Mouse (Mus musculus): ENCODE measurements around the gene Sprn. TPM values are rescaled to one million over a fixed set of nuclear protein-coding genes. Genes with fewer than 3 reads are reported as not detected.
"Not testable (repeated sequence)": the region's sequence is repeated elsewhere in the genome, so short reads cannot be mapped to it uniquely, and the experiment has no call there.

Gene Sprn
- polyA plus RNA-seq, 1 experiment, result 0.30 TPM

- TF ChIP-seq CTCF (IDR thresholded peaks at IDR 0.05; ENCODE audit: control insufficient read depth, insufficient read depth, insufficient replicate concordance, low read depth, low read length) (no peak), POLR2A (IDR thresholded peaks at IDR 0.05; ENCODE audit: control insufficient read depth, low read depth, low read length) (no peak)
- H3K4me1 ChIP-seq (ENCODE audit: control insufficient read depth, insufficient read depth, low read length), result no peaks in the 10 kb centered on the region
- H3K27me3 ChIP-seq (ENCODE audit: control insufficient read depth, insufficient read depth, low read length), result no peaks in the 10 kb centered on the region
- H3K27ac ChIP-seq (ENCODE audit: control insufficient read depth, insufficient read depth, low read depth, low read length), result no peak overlapping the region
- H3K36me3 ChIP-seq (ENCODE audit: control insufficient read depth, insufficient read depth, low read length), result no peaks in the 10 kb centered on the region; the same call in 1 of the 2 replicates
- no peak overlapping the region for H3K4me3 ChIP-seq (ENCODE audit: control insufficient read depth, low read depth, low read length)
These were observed 10.1 kb downstream of the Sprn start for GRCm38 (mm10) chr7:140144550-140144949.

GRCm38 (mm10) chr7:140141350-140141749 lies 13.3 kb downstream of the Sprn start:
- no peak overlapping the region for H3K27ac ChIP-seq (ENCODE audit: control insufficient read depth, insufficient read depth, low read depth, low read length)

GRCm38 (mm10) chr7:140138021-140138310 lies 16.7 kb downstream of the Sprn start:
- Histone ChIP-seq H3K4me1 (ENCODE audit: control insufficient read depth, insufficient read depth, low read length) (peaks cover 7% of the 10 kb centered on the region), H3K27me3 (ENCODE audit: control insufficient read depth, insufficient read depth, low read length) (no peaks in the 10 kb centered on the region), H3K4me3 (ENCODE audit: control insufficient read depth, low read depth, low read length) (peak overlapping the region; percentile 95), H3K36me3 (ENCODE audit: control insufficient read depth, insufficient read depth, low read length) (no peaks in the 10 kb centered on the region), H3K27ac (ENCODE audit: control insufficient read depth, insufficient read depth, low read depth, low read length) (peak overlapping the region; percentile 19)
- TF ChIP-seq CTCF (IDR thresholded peaks at IDR 0.05; ENCODE audit: control insufficient read depth, insufficient read depth, insufficient replicate concordance, low read depth, low read length), result no peak
- no peak for TF ChIP-seq POLR2A (IDR thresholded peaks at IDR 0.05; ENCODE audit: control insufficient read depth, low read depth, low read length)

More at GRCm38 (mm10) chr7:140141350-140141749, 13.3 kb downstream of the Sprn start:
- peaks cover 7% of the 10 kb centered on the region for H3K4me1 ChIP-seq (ENCODE audit: control insufficient read depth, insufficient read depth, low read length)
- no peaks in the 10 kb centered on the region for H3K27me3 ChIP-seq (ENCODE audit: control insufficient read depth, insufficient read depth, low read length)
- TF ChIP-seq CTCF (IDR thresholded peaks at IDR 0.05; ENCODE audit: control insufficient read depth, insufficient read depth, insufficient replicate concordance, low read depth, low read length) (peak; percentile 52; the same call in 1 of the 2 replicates), POLR2A (IDR thresholded peaks at IDR 0.05; ENCODE audit: control insufficient read depth, low read depth, low read length) (no peak)
- no peak overlapping the region for H3K4me3 ChIP-seq (ENCODE audit: control insufficient read depth, low read depth, low read length)
- H3K36me3 ChIP-seq (ENCODE audit: control insufficient read depth, insufficient read depth, low read length), result no peaks in the 10 kb centered on the region

GRCm38 (mm10) chr7:140137135-140138020 lies 17.3 kb downstream of the Sprn start, which contains the start of gene Mtg1:
TSS of gene Mtg1 (plus strand) at chr7:140137564.
- H3K36me3 ChIP-seq (ENCODE audit: control insufficient read depth, insufficient read depth, low read length), result no peaks in the 10 kb centered on the region
- no peak for TF ChIP-seq CTCF (IDR thresholded peaks at IDR 0.05; ENCODE audit: control insufficient read depth, insufficient read depth, insufficient replicate concordance, low read depth, low read length)
- peak; percentile 80 for TF ChIP-seq POLR2A (IDR thresholded peaks at IDR 0.05; ENCODE audit: control insufficient read depth, low read depth, low read length)
- peaks cover 7% of the 10 kb centered on the region for H3K4me1 ChIP-seq (ENCODE audit: control insufficient read depth, insufficient read depth, low read length)
- no peaks in the 10 kb centered on the region for H3K27me3 ChIP-seq (ENCODE audit: control insufficient read depth, insufficient read depth, low read length)
- H3K27ac ChIP-seq (ENCODE audit: control insufficient read depth, insufficient read depth, low read depth, low read length), result peak within 1 kb of the TSS; percentile 19
- H3K4me3 ChIP-seq (ENCODE audit: control insufficient read depth, low read depth, low read length), result peak within 1 kb of the TSS; percentile 95

- Histone ChIP-seq H3K27me3 (ENCODE audit: control insufficient read depth, insufficient read depth, low read length) (no peaks in the 10 kb centered on the region), H3K4me1 (ENCODE audit: control insufficient read depth, insufficient read depth, low read length) (peaks cover 7% of the 10 kb centered on the region), H3K27ac (ENCODE audit: control insufficient read depth, insufficient read depth, low read depth, low read length) (no peak overlapping the region), H3K4me3 (ENCODE audit: control insufficient read depth, low read depth, low read length) (no peak overlapping the region), H3K36me3 (ENCODE audit: control insufficient read depth, insufficient read depth, low read length) (no peaks in the 10 kb centered on the region)
- TF ChIP-seq CTCF (IDR thresholded peaks at IDR 0.05; ENCODE audit: control insufficient read depth, insufficient read depth, insufficient replicate concordance, low read depth, low read length) (no peak), POLR2A (IDR thresholded peaks at IDR 0.05; ENCODE audit: control insufficient read depth, low read depth, low read length) (no peak)
These were observed 19.4 kb downstream of the Sprn start for GRCm38 (mm10) chr7:140135106-140135770.

- not testable (repeated sequence) for H3K4me1 ChIP-seq (ENCODE audit: control insufficient read depth, insufficient read depth, low read length); H3K27ac ChIP-seq (ENCODE audit: control insufficient read depth, insufficient read depth, low read depth, low read length); H3K36me3 ChIP-seq (ENCODE audit: control insufficient read depth, insufficient read depth, low read length); H3K27me3 ChIP-seq (ENCODE audit: control insufficient read depth, insufficient read depth, low read length); H3K4me3 ChIP-seq (ENCODE audit: control insufficient read depth, low read depth, low read length)
These were observed 20.6 kb downstream of the Sprn start for GRCm38 (mm10) chr7:140134033-140134432.

- H3K27me3 ChIP-seq (ENCODE audit: control insufficient read depth, insufficient read depth, low read length); H3K27ac ChIP-seq (ENCODE audit: control insufficient read depth, insufficient read depth, low read depth, low read length); H3K4me3 ChIP-seq (ENCODE audit: control insufficient read depth, low read depth, low read length); H3K4me1 ChIP-seq (ENCODE audit: control insufficient read depth, insufficient read depth, low read length); H3K36me3 ChIP-seq (ENCODE audit: control insufficient read depth, insufficient read depth, low read length): not testable (repeated sequence)
These were observed 22.5 kb downstream of the Sprn start for GRCm38 (mm10) chr7:140132184-140132583.
